Mouse (Mus musculus): ENCODE data around the gene Zbtb7a. TPM values are rescaled to one million over a fixed set of nuclear protein-coding genes. Genes with fewer than 3 reads are reported as not detected.
"Not testable (repeated sequence)": the region's sequence is repeated elsewhere in the genome, so short reads cannot be mapped to it uniquely, and the experiment has no call there.

The Zbtb7a gene
- total and polyA plus RNA-seq, 3 experiments, result 7.1 to 75.7 (median 31.1) TPM

GRCm38 (mm10) chr10:81173132-81173531, 38.1 kb downstream of the Zbtb7a start:
- DNase-seq (ENCODE audit: low spot score) (no peak), ATAC-seq (ENCODE audit: extremely low read depth, insufficient number of reproducible peaks, low FRiP score, poor library complexity, severe bottlenecking) (no peak)
- H3K4me3 ChIP-seq (ENCODE audit: low read depth, low read length), result peak overlapping the region; percentile 48; the same call in 1 of the 2 replicates
- TF ChIP-seq CTCF (IDR thresholded peaks at IDR 0.05; ENCODE audit: low read depth, low read length), result peak; percentile 25; the same call in 1 of the 2 replicates
- no peak for TF ChIP-seq POLR2AphosphoS5 (IDR thresholded peaks at IDR 0.05; ENCODE audit: insufficient replicate concordance, low read depth, low read length)
- TF ChIP-seq TAL1 (conservative IDR thresholded peaks at IDR 0.05; ENCODE audit: low read depth, low read length), result no peak
- no peak for TF ChIP-seq GATA2 (IDR thresholded peaks at IDR 0.05; ENCODE audit: borderline replicate concordance, low read depth, low read length)
- H3K36me3 ChIP-seq (replicated peaks), result peaks cover 15% of the 10 kb centered on the region
- no peaks in the 10 kb centered on the region for H3K9me3 ChIP-seq (replicated peaks)
- peaks cover 53% of the 10 kb centered on the region for H3K4me1 ChIP-seq (ENCODE audit: insufficient read depth, low read depth, low read length)
- no peaks in the 10 kb centered on the region for H3K27me3 ChIP-seq (ENCODE audit: insufficient read depth, low read length)

GRCm38 (mm10) chr10:81174617-81175344, 39.8 kb downstream of the Zbtb7a start:
- H3K36me3 ChIP-seq (replicated peaks), result peaks cover 31% of the 10 kb centered on the region
- peak; percentile 43 for ATAC-seq (ENCODE audit: extremely low read depth, insufficient number of reproducible peaks, low FRiP score, poor library complexity, severe bottlenecking)
- TF ChIP-seq TAL1 (conservative IDR thresholded peaks at IDR 0.05; ENCODE audit: low read depth, low read length) (no peak), CTCF (IDR thresholded peaks at IDR 0.05; ENCODE audit: low read depth, low read length) (peak; percentile 95)
- peaks cover 58% of the 10 kb centered on the region for H3K4me1 ChIP-seq (ENCODE audit: insufficient read depth, low read depth, low read length)
- H3K27me3 ChIP-seq (ENCODE audit: insufficient read depth, low read length), result no peaks in the 10 kb centered on the region
- H3K4me3 ChIP-seq (ENCODE audit: low read depth, low read length), result peak overlapping the region; percentile 55; the same call in 1 of the 2 replicates
- peak; percentile 57 for DNase-seq (ENCODE audit: low spot score)
- no peaks in the 10 kb centered on the region for H3K9me3 ChIP-seq (replicated peaks)

GRCm38 (mm10) chr10:81175345-81175701, 40.3 kb downstream of the Zbtb7a start:
- H3K27me3 ChIP-seq (ENCODE audit: insufficient read depth, low read length); ATAC-seq (ENCODE audit: extremely low read depth, insufficient number of reproducible peaks, low FRiP score, poor library complexity, severe bottlenecking); DNase-seq (ENCODE audit: low spot score); H3K9me3 ChIP-seq (replicated peaks): not testable (repeated sequence)
- peaks cover 36% of the 10 kb centered on the region for H3K36me3 ChIP-seq (replicated peaks)
- peaks cover 63% of the 10 kb centered on the region for H3K4me1 ChIP-seq (ENCODE audit: insufficient read depth, low read depth, low read length)
- peak overlapping the region; percentile 55; the same call in 1 of the 2 replicates for H3K4me3 ChIP-seq (ENCODE audit: low read depth, low read length)

- H3K27me3 ChIP-seq (ENCODE audit: insufficient read depth, low read length), result no peaks in the 10 kb centered on the region
Observed at GRCm38 (mm10) chr10:81175936-81176465, 41.0 kb downstream of the Zbtb7a start.

GRCm38 (mm10) chr10:81176466-81177271, 41.6 kb downstream of the Zbtb7a start, which contains the start of gene Eef2:
Gene Eef2, plus strand, starts transcription at chr10:81176631.
- peak; percentile 96; the same call in 1 of the 2 replicates for TF ChIP-seq POLR2AphosphoS5 (IDR thresholded peaks at IDR 0.05; ENCODE audit: insufficient replicate concordance, low read depth, low read length)
- no peak for TF ChIP-seq GATA2 (IDR thresholded peaks at IDR 0.05; ENCODE audit: borderline replicate concordance, low read depth, low read length)
- Histone ChIP-seq H3K9me3 (replicated peaks) (no peaks in the 10 kb centered on the region), H3K4me3 (ENCODE audit: low read depth, low read length) (peak within 1 kb of the TSS; percentile 84), H3K4me1 (ENCODE audit: insufficient read depth, low read depth, low read length) (peaks cover 76% of the 10 kb centered on the region), H3K27me3 (ENCODE audit: insufficient read depth, low read length) (no peaks in the 10 kb centered on the region), H3K36me3 (replicated peaks) (peaks cover 49% of the 10 kb centered on the region)
- DNase-seq (ENCODE audit: low spot score) (peak; percentile 94), ATAC-seq (ENCODE audit: extremely low read depth, insufficient number of reproducible peaks, low FRiP score, poor library complexity, severe bottlenecking) (peak; percentile 65)

More at GRCm38 (mm10) chr10:81175936-81176465, 41.0 kb downstream of the Zbtb7a start:
- Histone ChIP-seq H3K9me3 (replicated peaks) (no peaks in the 10 kb centered on the region), H3K4me1 (ENCODE audit: insufficient read depth, low read depth, low read length) (peaks cover 70% of the 10 kb centered on the region), H3K36me3 (replicated peaks) (peaks cover 42% of the 10 kb centered on the region), H3K4me3 (ENCODE audit: low read depth, low read length) (peak overlapping the region; percentile 84)
- TF ChIP-seq CTCF (IDR thresholded peaks at IDR 0.05; ENCODE audit: low read depth, low read length) (no peak), GATA2 (IDR thresholded peaks at IDR 0.05; ENCODE audit: borderline replicate concordance, low read depth, low read length) (no peak), TAL1 (conservative IDR thresholded peaks at IDR 0.05; ENCODE audit: low read depth, low read length) (no peak), POLR2AphosphoS5 (IDR thresholded peaks at IDR 0.05; ENCODE audit: insufficient replicate concordance, low read depth, low read length) (no peak), GATA1 (IDR thresholded peaks at IDR 0.05; ENCODE audit: borderline replicate concordance, low read length) (no peak)
- ATAC-seq (ENCODE audit: extremely low read depth, insufficient number of reproducible peaks, low FRiP score, poor library complexity, severe bottlenecking) (no peak), DNase-seq (ENCODE audit: low spot score) (no peak)

GRCm38 (mm10) chr10:81177491-81177925, 42.5 kb downstream of the Zbtb7a start:
- no peak for ATAC-seq (ENCODE audit: extremely low read depth, insufficient number of reproducible peaks, low FRiP score, poor library complexity, severe bottlenecking)
- Histone ChIP-seq H3K4me3 (ENCODE audit: low read depth, low read length) (peak overlapping the region; percentile 84), H3K27me3 (ENCODE audit: insufficient read depth, low read length) (no peaks in the 10 kb centered on the region), H3K9me3 (replicated peaks) (no peaks in the 10 kb centered on the region), H3K36me3 (replicated peaks) (peaks cover 57% of the 10 kb centered on the region), H3K4me1 (ENCODE audit: insufficient read depth, low read depth, low read length) (peaks cover 82% of the 10 kb centered on the region)
- no peak for DNase-seq (ENCODE audit: low spot score)
- no peak for TF ChIP-seq GATA1 (IDR thresholded peaks at IDR 0.05; ENCODE audit: borderline replicate concordance, low read length)

All from G1E (cell line).